Mouse (Mus musculus) lung, postnatal 10 days (tissue): Measurements from ENCODE around the gene Olfm2.
A peak's percentile ranks its signal among the peaks of the same experiment; 100 is the strongest.
"Not testable (repeated sequence)": the region's sequence is repeated elsewhere in the genome, so short reads cannot be mapped to it uniquely, and the experiment has no call there.

Experiments
- DNase-seq: peaks from one replicate; pipeline ENCODE4 v3.0.0; 2021

The Olfm2 gene

GRCm38 (mm10) chr9:20692863-20693262 lies 53.3 kb downstream of the Olfm2 start:
- no peak for DNase-seq

DNA sequence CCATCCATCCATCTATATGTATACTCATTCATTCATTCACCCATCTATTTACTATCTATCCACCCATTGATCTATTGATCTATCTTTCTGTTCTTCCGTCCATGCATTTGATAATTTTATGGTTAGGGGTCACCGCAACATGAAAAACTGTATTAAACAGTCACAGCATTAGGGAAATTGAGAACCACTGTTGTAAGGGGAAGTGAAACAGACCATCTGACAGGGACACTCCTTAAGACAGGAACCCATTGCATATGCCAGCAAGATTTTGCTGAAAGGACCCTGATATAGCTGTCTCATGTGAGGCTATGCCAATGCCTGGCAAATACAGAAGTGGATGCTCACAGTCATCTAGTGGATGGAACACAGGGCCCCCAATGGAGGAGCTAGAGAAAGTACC lies 55.7 kb downstream of the Olfm2 start:
- not testable (repeated sequence) for DNase-seq

DNA sequence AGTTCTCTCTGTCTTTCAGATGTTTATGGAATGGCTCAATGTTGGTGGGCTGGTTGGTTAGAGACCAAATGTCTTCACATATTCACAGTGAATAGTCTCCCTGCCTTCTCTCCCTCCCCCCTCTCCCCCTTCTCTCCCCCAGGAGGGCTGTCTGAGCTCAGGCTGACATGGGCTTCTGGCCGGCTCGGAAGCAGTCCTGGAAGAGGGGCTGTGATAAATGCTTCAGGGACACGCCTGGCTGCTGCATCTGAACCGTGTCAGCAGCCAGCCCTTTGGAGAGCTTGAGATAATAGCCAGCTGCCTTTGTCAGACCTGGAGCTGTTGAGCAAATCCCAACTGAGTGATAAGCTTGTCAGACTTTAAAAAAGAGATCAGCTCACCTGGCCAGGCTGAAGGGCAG lies 56.2 kb downstream of the Olfm2 start:
- no peak for DNase-seq

DNA sequence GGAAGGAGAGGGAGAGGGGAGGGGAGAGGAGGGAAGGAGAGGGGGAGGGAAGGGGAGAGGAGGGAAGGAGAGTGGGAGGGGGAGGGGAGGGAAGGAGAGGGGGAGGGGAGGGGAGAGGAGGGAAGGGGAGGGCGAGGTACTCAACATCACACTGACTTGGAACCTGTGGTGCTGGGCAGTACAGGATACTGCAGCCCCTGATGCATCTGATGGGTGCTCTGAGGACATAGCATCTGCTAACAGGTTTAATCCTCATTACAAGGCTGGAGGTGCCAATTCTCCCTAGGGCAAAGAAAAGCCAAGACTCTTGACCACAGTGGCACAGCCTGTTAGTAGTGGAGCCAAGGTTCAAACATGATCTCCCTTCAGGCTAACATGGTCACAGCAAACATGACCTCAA lies 56.7 kb downstream of the Olfm2 start:
- DNase-seq = no peak

- DNase-seq = no peak
Observed at GRCm38 (mm10) chr9:20685081-20685861, 60.9 kb downstream of the Olfm2 start.

DNA sequence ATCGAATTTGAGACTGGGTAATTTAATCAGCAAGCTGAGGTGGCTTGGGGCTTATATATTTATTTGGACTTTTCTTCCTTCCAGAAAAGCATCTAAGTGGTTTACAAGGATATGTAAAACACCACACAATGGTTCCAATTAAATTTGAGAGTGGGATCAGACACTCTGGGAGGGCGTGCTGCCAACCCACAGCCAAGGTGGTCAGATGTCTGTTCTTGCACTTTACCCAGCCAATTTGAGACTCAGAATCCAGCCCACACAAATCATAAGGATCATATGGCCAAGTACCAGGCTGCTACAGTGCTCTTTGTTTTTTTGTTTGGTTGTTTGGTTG lies 63.8 kb downstream of the Olfm2 start:
- no peak for DNase-seq

DNA sequence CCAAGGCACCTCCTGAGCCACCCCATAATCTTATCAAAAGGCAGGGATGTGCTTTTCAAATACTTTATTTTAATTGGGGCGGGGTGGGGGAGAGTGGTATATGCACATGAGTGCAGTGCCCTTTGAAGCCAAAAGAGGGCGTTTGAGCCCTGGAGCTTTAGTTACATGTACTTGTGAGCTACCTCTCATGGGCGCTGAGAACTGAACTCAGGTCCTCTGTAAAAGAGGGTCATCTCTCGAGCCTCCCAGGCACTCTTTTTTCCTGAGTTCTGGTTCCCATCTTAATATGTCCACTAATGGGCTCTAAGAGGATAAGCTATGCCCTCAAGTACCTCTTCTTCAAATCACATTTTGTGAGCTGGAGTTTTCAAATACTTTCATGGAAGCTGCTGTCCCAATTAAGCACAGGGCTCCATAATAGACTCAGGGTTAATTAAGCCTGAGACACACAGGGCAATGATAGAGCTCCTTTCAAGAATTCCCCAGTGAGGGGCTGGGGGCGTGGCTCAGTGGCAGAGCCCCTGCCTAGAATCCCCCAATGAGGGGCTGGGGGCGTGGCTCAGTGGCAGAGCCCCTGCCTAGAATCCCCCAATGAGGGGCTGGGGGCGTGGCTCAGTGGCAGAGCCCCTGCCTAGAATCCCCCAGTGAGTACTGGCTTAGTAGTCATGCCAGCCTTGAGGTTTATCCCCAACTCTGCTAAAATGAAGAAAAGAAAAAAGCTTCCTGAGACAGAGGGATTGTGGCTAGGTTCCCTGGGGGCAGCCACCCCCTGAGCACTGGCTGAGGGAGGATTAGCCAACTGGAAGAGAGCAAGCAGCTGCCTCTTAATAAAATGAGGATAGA lies 64.4 kb downstream of the Olfm2 start:
- DNase-seq = no peak

DNA sequence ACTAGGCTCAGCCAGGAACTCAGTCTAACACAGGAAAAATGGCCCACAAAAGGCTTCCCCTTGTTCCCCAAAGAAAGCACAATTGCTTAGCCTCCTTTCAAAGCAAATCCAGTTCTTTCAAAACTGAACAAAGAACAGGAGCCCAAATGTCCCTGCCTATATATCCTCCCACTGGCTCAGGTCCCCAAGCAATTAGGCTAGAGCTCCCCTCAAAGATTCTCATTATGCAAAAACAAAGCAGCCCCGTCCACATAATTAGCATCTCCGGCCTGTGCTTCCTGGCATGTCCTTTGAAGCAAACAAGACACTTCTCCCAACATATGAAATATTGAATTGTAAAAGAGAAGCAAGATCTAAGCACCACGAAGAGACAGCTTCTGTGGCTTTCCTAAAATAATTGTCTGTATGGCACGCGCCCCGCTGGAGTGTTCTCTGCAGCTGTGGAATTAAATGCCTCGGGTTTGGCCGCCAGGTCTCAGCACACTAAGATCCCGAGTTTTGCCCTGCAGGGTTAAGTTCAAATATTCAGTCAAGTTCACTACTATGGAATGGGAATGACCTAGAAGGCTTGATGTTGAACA lies 65.7 kb downstream of the Olfm2 start:
- no peak for DNase-seq

DNA sequence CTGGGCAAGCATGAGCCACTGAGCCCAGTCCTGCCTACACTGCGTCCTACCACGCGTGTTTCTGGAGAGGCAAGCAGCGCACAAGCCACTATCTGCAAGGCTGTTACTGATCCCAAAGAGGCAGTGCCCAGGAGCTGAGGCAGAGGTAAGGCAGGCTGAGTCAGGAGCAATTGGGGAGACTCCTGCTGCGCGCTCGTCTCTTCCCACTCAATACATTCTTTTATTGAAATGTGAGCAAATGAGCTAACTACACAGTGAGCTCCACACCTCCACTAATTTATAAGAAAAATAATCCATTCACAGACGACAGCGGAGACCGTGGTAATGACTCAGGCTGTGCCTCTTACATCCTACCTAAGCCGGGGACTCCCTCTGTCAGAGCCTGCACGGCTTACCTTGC lies 68.3 kb downstream of the Olfm2 start:
- DNase-seq = no peak

GRCm38 (mm10) chr9:20672047-20672446 lies 74.1 kb downstream of the Olfm2 start:
- no peak for DNase-seq

DNA sequence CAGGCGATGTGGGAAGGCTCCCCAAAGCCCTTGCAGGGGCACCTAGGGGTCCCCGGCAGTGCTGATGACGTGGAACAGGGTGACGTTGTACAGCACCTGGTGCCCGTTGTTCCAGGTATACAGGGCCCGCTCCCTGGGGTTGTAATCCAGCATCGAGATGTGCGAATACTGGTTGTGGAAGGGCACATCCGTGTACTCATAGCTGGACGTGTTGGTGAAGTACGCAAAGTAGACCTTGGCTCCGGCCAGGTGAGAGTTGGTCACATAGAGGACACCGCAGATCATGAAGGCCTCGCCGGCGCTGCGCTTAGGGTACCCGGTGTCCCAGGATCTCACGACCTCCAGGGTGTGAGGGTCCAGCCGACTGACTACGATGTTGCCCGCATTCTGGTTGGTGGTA lies 78.1 kb downstream of the Olfm2 start:
- no peak for DNase-seq

DNA sequence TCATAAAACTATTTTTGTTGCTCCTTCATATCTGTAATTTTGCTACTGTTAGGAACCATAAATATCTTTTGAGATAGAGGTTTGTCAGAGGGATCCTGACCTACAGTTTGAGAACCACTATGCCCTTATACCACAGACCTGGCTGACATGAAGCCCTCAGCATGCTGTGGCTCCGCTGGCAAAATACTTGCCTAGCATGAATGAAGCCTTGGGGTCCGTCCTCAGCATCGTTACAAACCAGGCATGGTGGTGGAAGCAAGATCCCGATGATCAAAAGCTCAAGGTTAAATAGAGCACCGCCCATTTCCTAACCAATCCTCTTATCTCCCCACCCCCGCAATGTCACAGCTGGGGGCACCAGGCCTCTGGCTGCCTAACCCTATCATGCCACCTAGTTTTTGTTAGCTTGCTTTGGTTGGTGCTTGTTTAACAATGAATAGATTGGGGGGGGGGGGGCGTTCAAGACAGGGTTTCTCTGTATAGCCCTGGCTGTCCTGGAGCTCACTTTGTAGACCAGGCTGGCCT lies 79.6 kb downstream of the Olfm2 start:
- no peak for DNase-seq

DNA sequence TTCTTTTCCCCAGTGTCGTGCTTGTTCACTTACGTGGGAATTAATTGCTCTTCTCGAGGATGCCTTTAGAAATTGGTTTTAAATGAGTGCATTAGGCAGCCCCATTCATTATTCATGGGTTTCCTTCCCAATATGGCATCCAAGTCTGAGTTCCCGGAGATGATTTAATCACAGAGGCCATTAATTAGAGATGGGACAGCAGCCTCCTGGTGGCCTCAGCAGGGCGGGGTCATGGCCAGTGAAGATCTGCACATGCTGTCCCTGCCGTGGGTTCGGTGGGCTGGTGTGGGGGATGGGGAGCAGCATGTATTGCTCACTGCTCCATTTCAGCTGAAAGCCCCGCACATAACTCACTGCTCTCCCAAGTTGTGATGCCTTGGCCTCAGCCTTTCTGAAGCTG lies 80.2 kb downstream of the Olfm2 start:
- no peak for DNase-seq

- no peak for DNase-seq
Observed at GRCm38 (mm10) chr9:20664982-20665637, 81.0 kb downstream of the Olfm2 start.

- DNase-seq = no peak
Observed at GRCm38 (mm10) chr9:20664366-20664765, 81.8 kb downstream of the Olfm2 start.

DNA sequence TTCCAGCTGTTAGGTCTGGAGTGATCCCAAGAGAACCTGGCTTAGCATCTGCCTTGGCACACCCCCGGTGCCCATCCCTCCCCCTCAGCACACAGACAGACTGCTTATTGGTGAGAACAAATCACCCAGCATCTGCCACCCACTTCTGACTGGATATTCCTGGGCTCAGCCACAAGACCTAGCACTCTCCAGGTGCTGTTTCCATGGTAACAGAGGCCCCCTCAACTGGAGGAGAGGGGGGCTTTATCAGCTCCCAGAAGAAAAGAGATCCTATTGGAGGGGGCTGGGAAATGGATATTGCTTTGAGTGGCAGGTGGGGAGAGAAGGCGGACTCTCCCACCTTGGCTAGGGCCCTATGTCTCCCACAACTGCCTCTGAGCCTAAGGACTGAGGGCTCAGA lies 82.2 kb downstream of the Olfm2 start:
- DNase-seq = no peak

DNA sequence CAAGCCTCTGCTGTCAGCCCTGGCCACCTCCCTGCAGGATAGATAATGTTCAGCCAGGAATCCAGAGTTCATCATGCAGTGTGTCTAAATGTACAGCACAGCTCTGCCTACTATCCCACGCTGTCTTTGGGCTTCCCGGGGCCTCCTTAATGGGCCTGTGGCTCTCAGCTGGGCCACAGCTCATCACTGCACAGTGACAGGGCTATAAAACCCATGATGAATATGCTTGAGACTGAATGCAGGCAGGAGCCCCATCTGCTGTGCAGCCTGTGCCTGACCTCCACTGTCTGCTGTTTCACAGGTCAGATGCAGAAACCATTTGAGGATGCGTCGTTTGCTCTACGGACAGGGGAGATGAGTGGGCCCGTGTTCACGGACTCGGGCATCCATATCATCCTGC lies 83.3 kb downstream of the Olfm2 start:
- no peak for DNase-seq

DNA sequence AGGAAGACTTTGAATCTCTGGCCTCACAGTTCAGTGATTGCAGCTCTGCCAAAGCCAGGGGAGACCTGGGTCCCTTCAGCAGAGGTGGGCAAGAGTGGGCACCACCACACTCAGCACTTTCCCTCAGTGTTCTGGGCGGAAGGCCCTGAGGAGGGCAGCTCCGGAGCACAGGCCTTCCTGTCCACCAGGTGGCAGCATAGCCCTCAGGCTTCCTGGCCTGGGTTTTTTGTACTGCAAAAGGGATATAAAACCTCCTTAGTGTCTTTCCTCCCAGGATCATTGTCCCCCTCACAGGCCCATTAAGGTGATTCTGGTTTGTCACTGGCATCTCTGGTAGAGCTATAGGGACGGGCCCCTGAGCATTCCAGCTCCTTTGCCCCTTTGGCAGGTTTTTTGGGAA lies 83.8 kb downstream of the Olfm2 start:
- DNase-seq = peak; percentile 72

DNA sequence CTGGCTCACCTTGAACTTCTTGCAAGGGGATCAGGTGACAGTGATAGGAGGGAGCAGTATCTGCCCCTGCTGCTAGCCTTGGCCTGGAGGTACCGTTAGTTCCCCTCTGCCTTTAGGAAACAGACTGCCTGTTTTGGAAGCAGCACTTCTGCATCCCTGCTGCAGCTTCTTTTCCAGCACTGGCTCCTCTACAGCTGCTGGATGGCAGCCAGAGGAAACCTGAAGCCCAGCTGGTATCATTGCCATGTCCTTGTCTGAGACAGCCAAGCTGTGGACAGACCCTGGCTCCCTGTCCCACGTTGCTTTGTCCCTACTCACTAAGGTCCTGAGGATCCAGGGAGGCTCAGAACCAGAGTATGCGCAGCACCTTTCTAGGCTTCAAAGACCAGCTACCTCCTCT lies 88.6 kb downstream of the Olfm2 start:
- DNase-seq = no peak

DNA sequence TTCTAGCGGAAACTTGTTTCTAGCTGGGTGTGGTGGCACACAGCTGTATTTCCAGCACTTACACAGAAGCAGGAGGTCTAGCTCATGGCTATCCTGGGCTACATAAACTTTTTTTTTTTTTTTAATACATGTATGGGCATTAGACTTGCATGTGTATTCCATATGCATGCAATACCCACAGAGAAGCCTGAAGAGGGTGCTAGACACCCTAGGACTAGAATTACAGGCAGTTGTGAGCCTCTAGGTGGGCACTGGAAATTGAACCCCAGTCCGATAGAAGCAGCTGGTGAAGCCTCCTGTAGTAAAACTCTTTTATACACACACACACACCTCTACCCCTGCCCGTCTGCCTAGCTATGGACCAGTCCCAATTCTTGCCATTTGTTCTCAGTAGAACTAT lies 92.3 kb downstream of the Olfm2 start:
- DNase-seq = no peak

- DNase-seq = no peak
Observed at GRCm38 (mm10) chr9:20652260-20652658, 93.9 kb downstream of the Olfm2 start.

- peak; percentile 99 for DNase-seq
Observed at GRCm38 (mm10) chr9:20651602-20652259, 94.4 kb downstream of the Olfm2 start, which contains the start of gene Pin1. Gene Pin1 (plus strand): TSS chr9:20652095.

DNA sequence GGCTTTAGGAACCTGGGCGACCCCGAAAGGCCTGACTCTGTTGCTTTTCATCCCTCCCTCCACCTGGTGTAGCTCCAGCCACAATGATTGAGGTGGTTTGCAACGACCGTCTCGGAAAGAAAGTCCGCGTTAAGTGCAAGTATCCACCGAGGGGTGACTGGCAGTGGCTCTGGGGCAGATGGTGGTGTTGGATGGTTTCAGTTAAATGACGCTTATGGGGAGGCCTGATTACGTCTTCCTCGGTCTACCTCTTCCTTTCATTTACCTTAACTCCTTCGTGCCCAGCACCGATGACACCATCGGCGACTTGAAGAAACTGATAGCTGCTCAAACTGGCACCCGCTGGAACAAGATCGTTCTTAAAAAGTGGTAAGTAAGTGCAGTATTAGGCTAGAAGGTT lies 101.0 kb downstream of the Olfm2 start:
- DNase-seq = peak; percentile 21
